Mouse (Mus musculus): ENCODE results near the gene Pomt2. TPM values are rescaled to one million over a fixed set of nuclear protein-coding genes. Genes with fewer than 3 reads are reported as not detected.

Pomt2 gene
- total RNA-seq, 2 experiments from 2014 or later = 8.5 to 9.4 TPM

- DNase-seq = no peak
Observed at GRCm38 (mm10) chr12:87130224-87130623, 17.5 kb downstream of the Pomt2 start.

GRCm38 (mm10) chr12:87127256-87127655, 20.5 kb downstream of the Pomt2 start:
- DNase-seq = no peak

GRCm38 (mm10) chr12:87121918-87122589, 25.7 kb downstream of the Pomt2 start:
- no peak for DNase-seq

GRCm38 (mm10) chr12:87107357-87107977, 40.3 kb downstream of the Pomt2 start:
- DNase-seq = no peak

- DNase-seq = no peak
Observed at GRCm38 (mm10) chr12:87104796-87105195, 43.0 kb downstream of the Pomt2 start.

- no peak for DNase-seq
Observed at GRCm38 (mm10) chr12:87103471-87103870, 44.3 kb downstream of the Pomt2 start.

GRCm38 (mm10) chr12:87102165-87102631, 45.6 kb downstream of the Pomt2 start, which contains the start of gene Ngb:
Gene Ngb (minus strand): TSS chr12:87102539.
- no peak for DNase-seq

- no peak for DNase-seq
Observed at GRCm38 (mm10) chr12:87100331-87100730, 47.4 kb downstream of the Pomt2 start.

- no peak for DNase-seq
Observed at GRCm38 (mm10) chr12:87093671-87094070, 54.1 kb downstream of the Pomt2 start.

- peak in 1 of 2 experiments; percentile 11 for DNase-seq
Observed at GRCm38 (mm10) chr12:87093249-87093648, 54.5 kb downstream of the Pomt2 start.

GRCm38 (mm10) chr12:87091916-87092315, 55.9 kb downstream of the Pomt2 start:
- no peak for DNase-seq

GRCm38 (mm10) chr12:87089701-87090100, 58.1 kb downstream of the Pomt2 start:
- no peak for DNase-seq

- DNase-seq = no peak
Observed at GRCm38 (mm10) chr12:87089255-87089654, 58.5 kb downstream of the Pomt2 start.

- DNase-seq = no peak
Observed at GRCm38 (mm10) chr12:87088331-87088730, 59.4 kb downstream of the Pomt2 start.

- no peak for DNase-seq
Observed at GRCm38 (mm10) chr12:87087236-87087635, 60.5 kb downstream of the Pomt2 start.

GRCm38 (mm10) chr12:87082797-87083196, 65.0 kb downstream of the Pomt2 start:
- no peak for DNase-seq

GRCm38 (mm10) chr12:87076610-87077009, 71.2 kb downstream of the Pomt2 start:
- DNase-seq = no peak

GRCm38 (mm10) chr12:87070520-87070919, 77.2 kb downstream of the Pomt2 start:
- no peak for DNase-seq

GRCm38 (mm10) chr12:87066429-87066828, 81.3 kb downstream of the Pomt2 start:
- DNase-seq = no peak

GRCm38 (mm10) chr12:87065446-87065845, 82.3 kb downstream of the Pomt2 start:
- no peak for DNase-seq

- no peak for DNase-seq
Observed at GRCm38 (mm10) chr12:87057066-87057465, 90.7 kb downstream of the Pomt2 start.

Data from heart, adult 18-20 months (tissue).